Mouse (Mus musculus) small intestine, adult 2 months (tissue): ENCODE measurements around the gene Fam227a.

Experiments used
- CTCF ChIP-seq: fragments of 200-500 bp; IDR thresholded peaks from 2 replicates; pipeline ENCODE4 v1.5.1; 2012; ENCODE audit warnings: low read depth, mild to moderate bottlenecking, control low read depth, inconsistent platforms, low read length, moderate library complexity, mixed read lengths; ENCODE audit not compliant: insufficient replicate concordance, insufficient read length; ENCODE audit errors: extremely low read depth
- POLR2A ChIP-seq: fragments of 200-500 bp; IDR thresholded peaks from 2 replicates; pipeline ENCODE4 v1.6.1; 2012; ENCODE audit warnings: low read depth, mild to moderate bottlenecking, control low read depth, inconsistent platforms, low read length, moderate library complexity

- TF ChIP-seq CTCF: no peak
- no peak for TF ChIP-seq POLR2A
Observed at GRCm38 (mm10) chr15:79677936-79678335, 19.2 kb upstream of the Fam227a start.
